Mouse (Mus musculus): ENCODE data around the gene Bbs12.

The Bbs12 gene

DNA sequence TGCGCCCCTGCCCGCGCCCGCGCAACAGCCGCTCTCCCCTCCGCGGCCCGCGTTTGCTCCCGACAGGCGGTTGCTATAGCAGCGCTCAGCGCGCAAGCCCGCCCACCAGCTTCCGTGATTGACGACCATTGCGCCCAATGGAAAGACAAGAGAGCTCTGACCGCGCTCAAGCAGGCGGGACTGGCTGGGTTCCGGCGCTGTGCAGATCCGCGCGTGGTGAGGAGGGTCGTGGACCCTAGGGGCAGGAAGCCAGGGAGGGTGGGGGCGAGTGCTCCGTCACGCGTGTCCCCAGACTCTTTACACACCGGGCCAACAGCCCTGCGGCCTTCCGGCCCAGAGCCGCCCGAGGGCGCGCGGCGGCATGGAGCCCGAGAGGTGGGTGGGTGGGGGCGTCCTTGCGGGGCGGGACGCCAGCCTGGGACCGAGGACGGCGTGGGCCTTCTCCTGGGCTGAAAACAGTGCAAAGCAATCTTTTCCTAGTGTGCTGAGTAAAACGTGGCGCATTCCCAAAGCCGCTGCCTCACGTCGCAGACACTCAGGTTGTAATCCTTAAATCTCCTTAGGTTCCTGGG is at the start of gene Bbs12, which contains the start of gene Cetn4:
Gene Bbs12, plus strand, starts transcription at position 185 of the 572 bp plus-strand sequence.
Gene Cetn4, minus strand, starts transcription at position 339 of the 572 bp plus-strand sequence.
- POLR2A ChIA-PET = interaction anchor here in 3 of 4 experiments (0.6 to 2.0 kb wide), 22 partner anchors 9 to 188 kb away, joined by 3 to 15 read pairs (median 4); partner anchors contain the start of genes Nudt6 (in 2 of the 3) and Spata5 (in 2 of the 3)
- CTCF ChIA-PET = interaction anchor here in 3 of 4 experiments (0.6 to 1.6 kb wide), 8 partner anchors 9 to 232 kb away, joined by 3 to 20 read pairs (median 4); partner anchors contain the start of genes Nudt6 (in 1 of the 3) and Spata5 (in 1 of the 3)

DNA sequence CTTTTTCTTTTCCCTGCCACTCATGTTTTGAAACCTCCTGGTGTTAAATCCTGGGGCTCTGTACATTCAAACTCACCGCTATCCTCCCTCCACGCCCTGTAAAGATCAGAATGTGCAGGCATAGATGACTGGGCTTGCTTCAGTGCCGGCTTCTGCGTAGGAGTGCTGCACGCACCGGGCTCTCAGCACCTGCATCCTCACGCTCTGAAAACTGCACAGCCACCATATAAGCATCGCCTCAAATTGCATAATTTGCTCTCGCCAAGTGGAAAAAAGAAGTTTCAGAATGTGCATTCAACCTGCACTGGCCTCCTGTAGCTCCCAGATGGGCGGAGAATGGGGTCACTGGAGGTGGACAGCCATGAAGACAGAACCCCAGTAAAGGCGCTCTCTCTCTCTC is 44.0 kb upstream of the Bbs12 start:
- POLR2A ChIA-PET = interaction anchor here in 1 of 4 experiments (0.6 kb wide), 1 partner anchor 646 kb away, joined by 3 read pairs; no protein-coding TSS in a partner anchor
- CTCF ChIA-PET = no interaction called here

DNA sequence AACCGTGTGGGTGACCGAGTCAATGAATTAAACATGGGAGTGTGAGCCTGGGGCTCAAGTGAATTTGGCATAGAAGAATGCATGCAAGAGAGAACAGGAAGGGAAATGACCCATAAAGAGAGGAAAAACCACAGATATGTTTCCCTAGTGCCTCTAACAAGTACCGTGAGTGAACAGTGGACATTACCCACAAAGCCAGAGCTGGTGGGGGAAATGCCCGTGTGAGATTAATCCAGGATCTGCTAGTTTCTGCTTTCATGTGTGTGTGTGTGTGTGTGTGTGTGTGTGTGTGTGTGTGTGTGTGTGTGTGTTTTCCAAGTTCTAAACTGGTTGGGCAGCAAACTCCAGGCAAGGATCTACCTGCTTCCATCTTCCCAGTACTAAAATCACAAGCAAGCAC is 42.4 kb upstream of the Bbs12 start:
- ChIA-PET CTCF (interaction anchor here in 2 of 4 experiments (0.6 to 1.2 kb wide), 3 partner anchors 51 to 66 kb away, joined by 3 to 10 read pairs (median 3); no protein-coding TSS in a partner anchor), POLR2A (no interaction called here)

DNA sequence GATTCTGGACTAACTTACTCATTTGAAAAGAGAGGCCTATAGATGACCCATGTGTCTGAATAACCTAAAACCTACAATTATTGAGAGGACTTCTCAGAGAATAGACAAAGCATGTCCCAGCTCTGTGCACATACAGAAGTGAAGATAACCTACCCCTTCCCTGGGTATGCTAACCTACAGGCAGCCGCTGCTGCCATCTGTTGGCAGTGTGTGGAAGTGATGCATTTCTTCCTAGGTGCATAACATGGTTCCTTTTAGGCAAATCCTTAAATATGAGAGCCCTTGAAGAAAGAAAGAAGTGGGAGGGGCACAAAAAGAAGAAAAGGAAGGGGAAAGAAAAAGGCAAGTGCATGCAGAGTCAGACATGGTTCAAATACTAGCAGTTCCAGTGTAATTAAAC is 41.1 kb upstream of the Bbs12 start:
- CTCF ChIA-PET = interaction anchor here in 2 of 4 experiments (0.5 to 1.5 kb wide), 5 partner anchors 9 to 143 kb away, joined by 3 to 4 read pairs (median 3); no protein-coding TSS in a partner anchor
- POLR2A ChIA-PET = no interaction called here

DNA sequence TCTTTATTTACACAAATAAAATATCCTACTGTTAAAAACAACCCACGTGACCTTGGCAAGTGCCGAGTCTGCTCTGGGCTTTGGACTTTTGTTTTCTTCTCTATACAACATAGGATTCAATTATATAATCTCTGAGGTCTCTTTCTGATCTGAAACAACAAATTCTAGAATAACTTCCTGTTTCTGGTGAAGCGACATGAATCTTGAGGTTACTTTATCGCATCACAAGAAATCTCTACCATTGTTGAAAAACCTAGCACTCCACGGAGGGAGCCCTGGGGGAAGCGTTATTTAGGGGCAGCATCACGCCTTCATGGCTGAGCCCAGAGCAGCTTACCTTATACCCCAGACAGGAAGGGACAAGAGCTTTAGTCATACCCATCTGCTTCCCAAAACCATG is 39.3 kb upstream of the Bbs12 start:
- CTCF ChIA-PET = no interaction called here
- POLR2A ChIA-PET = no interaction called here

DNA sequence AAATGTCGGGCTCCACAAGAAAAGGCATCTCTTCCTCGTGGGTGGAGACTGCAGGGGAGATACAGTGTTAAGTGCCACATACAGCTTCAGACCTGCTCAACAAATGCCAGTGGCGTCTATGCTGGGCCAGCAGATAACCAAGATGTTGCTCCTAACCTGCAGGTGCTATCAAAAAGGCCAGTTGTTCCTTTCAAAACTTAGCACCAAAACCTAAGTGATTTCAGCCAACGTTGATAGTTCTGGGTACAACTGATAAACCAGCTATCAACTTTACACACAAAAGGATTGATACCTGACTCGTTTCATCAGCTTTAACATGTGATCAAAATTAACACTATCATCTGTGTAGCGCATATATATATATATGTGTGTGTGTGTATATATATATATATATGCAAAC is 37.7 kb upstream of the Bbs12 start:
- CTCF ChIA-PET = no interaction called here
- POLR2A ChIA-PET = no interaction called here

DNA sequence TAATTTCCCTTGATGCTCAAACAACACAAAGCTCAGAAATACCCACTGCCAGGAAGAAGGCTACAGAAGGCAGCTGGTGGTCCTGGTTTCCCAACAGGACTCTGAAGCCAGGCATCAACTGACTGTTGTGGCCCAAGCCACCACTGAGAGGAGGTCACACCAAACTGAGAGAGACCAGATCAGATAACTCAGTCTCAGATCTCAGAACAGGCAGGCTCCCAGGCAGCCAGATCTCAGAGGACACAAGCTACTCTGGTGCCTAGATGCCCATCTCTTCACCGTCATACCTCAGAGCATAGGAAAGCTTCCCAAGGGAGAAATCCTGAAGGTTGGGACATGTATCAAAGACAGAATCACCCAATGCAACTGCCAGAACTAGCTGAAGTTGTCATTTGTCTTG is 32.1 kb upstream of the Bbs12 start:
- ChIA-PET CTCF (interaction anchor here in 1 of 4 experiments (1.6 kb wide), 1 partner anchor 9 kb away, joined by 4 read pairs; no protein-coding TSS in a partner anchor), POLR2A (no interaction called here)

DNA sequence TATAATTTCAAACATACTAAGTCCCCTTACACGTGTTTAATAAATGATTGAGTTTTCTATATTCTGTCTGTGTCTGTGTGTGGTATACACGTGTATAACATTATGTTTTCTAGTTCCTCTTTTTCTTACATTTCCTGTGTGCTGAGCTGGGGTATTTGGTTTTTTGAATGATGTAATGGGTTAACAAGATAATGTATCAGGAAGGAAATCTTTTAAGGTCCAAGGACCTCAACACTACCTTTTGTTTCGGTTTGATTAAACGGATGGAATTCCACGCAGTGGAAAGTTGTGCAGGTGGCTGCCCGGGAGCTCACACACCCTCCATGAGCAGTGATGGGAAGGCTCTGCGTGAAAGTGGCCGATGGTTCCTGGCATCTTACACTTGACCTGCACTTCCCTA is 31.5 kb upstream of the Bbs12 start:
- CTCF ChIA-PET = interaction anchor here in 1 of 4 experiments (1.6 kb wide), 1 partner anchor 10 kb away, joined by 4 read pairs; no protein-coding TSS in a partner anchor
- POLR2A ChIA-PET = no interaction called here

DNA sequence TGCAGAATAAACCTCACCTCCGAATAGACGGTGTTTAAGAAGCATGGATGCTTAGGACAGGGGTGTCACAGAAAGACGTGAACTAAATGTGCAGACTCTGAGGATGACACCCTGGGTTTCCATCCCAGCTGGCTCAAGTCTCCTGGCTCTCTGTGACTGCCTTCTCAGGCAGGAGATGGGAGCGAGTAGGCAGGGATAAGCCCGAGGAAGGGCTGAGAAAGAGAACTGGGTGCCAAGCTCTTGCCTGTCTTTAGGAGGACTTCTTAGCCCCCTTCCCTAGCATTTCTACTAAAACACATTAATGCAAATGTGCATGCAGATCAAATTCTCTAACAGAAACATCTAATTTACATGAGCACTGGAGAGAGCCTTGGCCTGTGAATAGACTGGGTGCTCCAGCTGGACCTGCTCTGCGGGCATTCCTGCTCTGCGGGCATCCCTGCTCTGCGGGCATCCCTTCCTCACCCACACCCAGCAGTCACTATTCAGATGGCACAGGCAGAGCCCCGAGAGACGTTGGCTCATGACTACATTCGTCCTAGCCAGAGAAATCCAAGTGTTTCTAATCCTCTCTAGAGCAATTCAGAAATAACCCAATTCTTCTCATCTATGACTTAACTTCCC is 29.9 kb upstream of the Bbs12 start:
- ChIA-PET POLR2A (interaction anchor here in 1 of 4 experiments (0.7 kb wide), 1 partner anchor 99 kb away, joined by 4 read pairs; no protein-coding TSS in a partner anchor), CTCF (interaction anchor here in 1 of 4 experiments (0.6 kb wide), 1 partner anchor 246 kb away, joined by 3 read pairs; no protein-coding TSS in a partner anchor)

DNA sequence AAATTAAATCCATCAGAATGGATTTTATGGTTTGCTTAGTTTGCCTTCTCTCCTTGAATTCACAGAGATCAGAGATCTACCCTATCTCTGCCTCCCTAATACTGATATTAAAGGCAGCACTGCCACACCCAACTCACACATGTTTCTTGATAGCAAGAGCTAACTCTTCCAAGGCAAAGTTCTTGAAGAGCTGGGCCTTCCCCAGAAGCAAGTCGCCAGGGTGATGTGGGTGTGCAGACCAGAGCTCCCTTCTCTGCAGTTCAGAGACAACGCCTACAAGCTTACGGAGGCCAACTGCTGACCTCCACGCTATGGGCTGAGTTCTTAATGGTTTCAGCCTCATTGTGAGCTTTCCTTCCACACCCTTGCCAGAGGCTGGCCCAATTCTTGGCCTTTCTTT is 29.1 kb upstream of the Bbs12 start:
- ChIA-PET POLR2A (no interaction called here), CTCF (no interaction called here)

DNA sequence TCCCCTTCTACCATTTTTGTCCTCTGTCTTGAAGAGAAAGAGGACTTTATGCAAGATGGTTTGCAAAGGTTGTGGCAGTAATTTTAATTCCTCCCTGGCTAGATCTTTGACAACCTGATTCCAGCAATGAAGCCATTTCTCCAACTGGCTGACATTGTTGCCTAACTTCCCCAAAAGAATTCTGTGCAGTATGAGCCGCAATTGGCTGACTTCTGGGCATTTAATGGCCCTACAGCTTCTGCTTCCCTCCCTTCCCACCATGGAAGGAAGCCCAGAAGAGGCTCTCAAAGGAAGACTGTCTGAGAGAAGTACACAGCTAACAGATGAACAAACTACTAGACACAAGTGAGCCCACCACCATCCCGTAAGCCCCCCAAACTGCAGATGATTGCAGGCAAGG is 23.1 kb upstream of the Bbs12 start:
- CTCF ChIA-PET = interaction anchor here in 1 of 4 experiments (0.6 to 0.7 kb wide), 2 partner anchors 717 to 940 kb away, joined by 3 read pairs; partner anchors contain the start of gene Ccna2
- POLR2A ChIA-PET = interaction anchor here in 1 of 4 experiments (0.6 kb wide), 1 partner anchor 131 kb away, joined by 5 read pairs; the partner anchor contains the start of genes Nudt6 and Spata5

DNA sequence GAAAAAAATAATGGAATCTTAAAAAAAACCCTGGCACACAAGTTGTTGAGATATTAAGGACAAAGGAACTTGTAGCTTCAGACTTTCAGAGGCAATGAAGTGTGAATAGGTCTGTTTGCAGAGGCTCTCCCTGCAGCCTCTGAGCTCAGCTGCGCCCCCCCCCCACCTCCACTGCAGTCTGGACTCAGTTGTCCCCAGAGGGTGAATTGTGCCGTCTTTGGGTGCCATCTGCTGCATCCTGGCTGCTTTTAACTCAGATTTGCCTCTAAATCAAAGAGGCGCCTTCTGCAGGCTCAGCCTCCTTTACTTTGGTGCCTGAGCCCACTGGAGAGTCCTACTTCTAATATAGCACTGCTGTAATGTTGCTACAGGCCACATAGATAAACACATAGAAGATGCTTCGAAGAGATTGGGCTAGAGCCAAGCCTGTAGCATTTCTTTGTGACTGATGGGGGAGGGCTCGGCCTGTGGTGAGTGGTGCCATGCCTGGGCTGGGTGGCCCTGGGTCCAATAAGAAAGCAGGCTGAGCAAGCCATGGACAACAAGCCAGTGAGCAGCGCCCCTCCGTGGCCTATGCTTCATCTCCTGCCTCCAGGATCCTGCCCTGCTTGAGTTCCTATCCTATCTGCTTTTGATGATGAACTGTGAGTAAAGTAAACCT is 21.3 kb upstream of the Bbs12 start:
- CTCF ChIA-PET = interaction anchor here in 1 of 4 experiments (0.6 kb wide), 1 partner anchor 46 kb away, joined by 3 read pairs; no protein-coding TSS in a partner anchor

DNA sequence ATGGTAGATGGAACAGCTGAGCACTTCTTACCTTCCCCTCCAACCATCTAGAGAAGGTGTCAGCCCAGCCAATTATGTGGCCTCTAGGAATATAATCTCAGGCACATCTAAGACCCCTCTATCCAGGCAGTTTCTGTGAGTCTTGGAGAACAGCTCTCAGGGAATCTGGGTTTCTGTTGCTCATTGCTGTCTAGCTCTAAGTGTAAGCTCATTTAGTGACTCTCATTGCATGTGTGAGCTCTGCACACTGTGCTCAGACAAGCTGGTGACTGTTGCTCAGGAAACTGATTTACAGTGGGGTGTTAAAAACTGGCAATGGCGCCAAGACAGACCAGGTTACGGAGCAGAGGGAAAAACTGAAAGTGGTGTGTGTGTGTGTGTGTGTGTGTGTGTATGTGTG is 20.4 kb upstream of the Bbs12 start:
- ChIA-PET POLR2A (interaction anchor here in 1 of 4 experiments (0.6 kb wide), 1 partner anchor 897 kb away, joined by 3 read pairs; no protein-coding TSS in a partner anchor), CTCF (no interaction called here)

More for the DNA sequence above, 21.3 kb upstream of the Bbs12 start:
- POLR2A ChIA-PET = interaction anchor here in 1 of 4 experiments (0.7 kb wide), 1 partner anchor 26 kb away, joined by 3 read pairs; no protein-coding TSS in a partner anchor

DNA sequence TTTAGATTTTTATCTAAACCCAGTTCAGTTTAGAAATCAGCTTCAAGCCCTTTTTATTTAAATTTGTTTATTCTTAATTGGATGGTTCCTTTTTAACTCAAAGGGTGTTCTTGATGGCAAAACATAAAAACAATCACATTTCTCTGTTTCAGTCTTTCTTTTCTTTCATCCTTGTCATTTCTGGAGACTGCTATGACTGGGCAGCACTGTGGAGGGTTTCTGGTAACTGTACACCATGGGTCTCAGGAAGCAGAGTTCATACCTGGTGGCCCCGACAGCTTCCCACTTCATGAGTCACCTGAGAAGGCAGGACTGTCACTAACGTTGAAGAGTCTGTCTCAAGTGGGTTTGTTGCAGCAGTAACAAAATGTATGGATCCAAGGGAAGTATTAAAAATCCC is 19.7 kb upstream of the Bbs12 start:
- CTCF ChIA-PET = interaction anchor here in 1 of 4 experiments (0.7 kb wide), 1 partner anchor 10 kb away, joined by 4 read pairs; no protein-coding TSS in a partner anchor
- POLR2A ChIA-PET = interaction anchor here in 1 of 4 experiments (1.4 kb wide), 1 partner anchor 20 kb away, joined by 3 read pairs; the partner anchor contains the start of genes Bbs12 and Cetn4

DNA sequence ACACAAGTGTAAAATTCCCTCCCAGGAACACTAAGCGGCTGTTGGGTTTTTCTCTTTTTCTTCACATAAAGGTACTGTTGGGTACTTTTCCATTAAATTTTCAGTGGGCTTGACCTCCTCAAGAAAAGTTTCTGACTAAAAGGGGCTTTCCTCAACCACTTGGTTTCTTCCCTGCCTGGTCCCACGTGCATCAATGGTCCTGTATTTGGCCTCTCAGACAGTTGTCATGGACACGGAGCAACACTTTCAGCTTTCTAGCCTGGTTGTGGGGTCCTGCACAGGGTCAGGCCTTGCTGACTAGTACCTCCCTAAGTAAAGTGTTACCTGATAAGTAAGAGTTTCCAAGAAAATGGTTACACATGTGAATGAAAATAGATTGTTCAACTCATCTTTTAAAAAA is 12.9 kb upstream of the Bbs12 start:
- ChIA-PET CTCF (interaction anchor here in 1 of 4 experiments (1.2 kb wide), 1 partner anchor 96 kb away, joined by 3 read pairs; no protein-coding TSS in a partner anchor), POLR2A (interaction anchor here in 1 of 4 experiments (0.5 kb wide), 1 partner anchor 154 kb away, joined by 3 read pairs; no protein-coding TSS in a partner anchor)

DNA sequence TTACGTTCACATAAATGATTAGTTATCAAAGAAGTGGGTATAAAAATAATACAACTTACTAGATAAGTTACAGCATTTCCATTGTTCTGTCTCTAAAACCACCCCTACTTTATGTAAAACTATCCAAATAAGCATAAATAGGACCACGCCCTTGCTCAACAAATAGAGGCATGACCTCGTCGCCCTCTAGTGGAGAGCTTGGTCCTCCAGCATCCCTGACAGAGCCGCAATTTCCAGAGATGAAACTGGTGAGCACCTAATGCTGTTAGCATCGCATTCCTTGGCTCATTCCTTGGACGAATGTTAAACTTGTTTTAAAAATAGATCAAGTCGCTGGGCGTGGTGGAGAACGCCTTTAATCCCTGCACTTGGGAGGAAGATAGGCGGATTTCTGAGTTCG is 9.7 kb upstream of the Bbs12 start:
- ChIA-PET POLR2A (interaction anchor here in 2 of 4 experiments (0.7 to 2.4 kb wide), 5 partner anchors 9 to 335 kb away, joined by 4 to 14 read pairs (median 4); partner anchors contain the start of genes Bbs12 (in 2 of the 2) and Cetn4 (in 2 of the 2)), CTCF (interaction anchor here (0.6 to 2.7 kb wide), 18 partner anchors 9 to 614 kb away, joined by 3 to 20 read pairs (median 4); partner anchors contain the start of genes Bbs12 (in 2 of the 4), Cetn4 (in 1 of the 4), Nudt6 (in 1 of the 4) and Spata5 (in 1 of the 4))

DNA sequence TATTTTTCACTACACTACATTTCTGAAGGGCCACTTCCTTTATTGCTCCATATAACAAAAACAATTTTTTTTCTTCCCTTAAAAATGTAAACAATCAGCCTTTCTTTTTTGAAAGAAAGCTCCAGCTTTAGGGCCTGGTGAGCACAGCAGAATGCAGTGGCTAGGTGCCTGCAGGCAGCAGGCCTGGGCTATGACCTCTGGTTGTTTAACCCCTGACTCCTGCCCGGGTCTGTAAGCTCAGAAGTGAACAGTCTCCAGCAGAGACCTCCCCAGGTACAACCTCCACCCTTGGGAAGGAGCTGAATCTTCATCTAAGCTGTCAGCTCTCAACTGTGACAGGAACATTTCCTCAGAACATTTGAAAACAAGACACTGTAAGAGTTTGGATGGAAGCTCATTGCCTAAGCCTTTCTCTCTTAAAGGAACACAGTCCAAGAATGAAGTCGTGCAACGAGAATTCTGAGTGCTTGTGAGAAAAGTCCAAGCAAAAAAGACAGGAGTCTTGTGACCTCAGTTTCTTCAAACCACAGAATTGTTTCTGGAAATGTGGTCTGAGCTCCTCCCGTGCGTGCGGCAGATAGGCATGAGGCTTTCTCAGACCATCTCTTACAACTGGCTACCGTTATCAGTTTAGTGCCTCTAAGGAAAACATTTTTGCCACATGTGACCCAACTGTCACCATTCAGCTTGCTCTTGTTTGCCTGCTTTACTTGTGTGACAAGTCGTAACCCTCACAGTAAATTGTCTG is 8.8 kb upstream of the Bbs12 start:
- ChIA-PET CTCF (interaction anchor here (0.6 to 2.7 kb wide), 18 partner anchors 8 to 1647 kb away, joined by 3 to 20 read pairs (median 4); partner anchors contain the start of genes Bbs12 (in 2 of the 4), Cetn4 (in 1 of the 4), Nudt6 (in 1 of the 4) and Spata5 (in 1 of the 4)), POLR2A (interaction anchor here in 3 of 4 experiments (0.6 to 2.4 kb wide), 6 partner anchors 8 to 336 kb away, joined by 3 to 14 read pairs (median 4); partner anchors contain the start of genes Bbs12 (in 2 of the 3) and Cetn4 (in 2 of the 3))

Measured in embryonic stem cell, embryonic (primary cell).